8 mouse cellular contexts compared by ENCODE assay signal in genomic region chr2:165884577-165885224, GRCm38 (mm10). TPM values are rescaled to one million over a fixed set of nuclear protein-coding genes. Genes with fewer than 3 reads are reported as not detected.
A peak's percentile ranks its signal among the peaks of the same experiment; 100 is the strongest.
DNase-seq lines count a peak whose midpoint lies in the region; ATAC-seq and TF ChIP-seq lines count a peak whose summit lies in the region.

No protein-coding gene starts in this region.

- TF ChIP-seq RAD21 in CH12.LX (IDR thresholded peaks at IDR 0.05; ENCODE audit: low read depth, low read length): no peak

- TF ChIP-seq POLR2A in CH12.LX (IDR thresholded peaks at IDR 0.05; ENCODE audit: low read depth, low read length): peak; percentile 76

- H3K4me2 ChIP-seq in CH12.LX (ENCODE audit: insufficient read depth, low read depth, poor library complexity, severe bottlenecking): peak overlapping the region; percentile 80
- peak overlapping the region; percentile 68 for H3K4me2 ChIP-seq in heart, embryonic 15.5 days
- H3K4me2 ChIP-seq in liver, embryonic 13.5 days: peak overlapping the region; percentile 95
- peak overlapping the region; percentile 88 for H3K4me2 ChIP-seq in stomach, embryonic 14.5 days (replicated peaks; ENCODE audit: low read depth, low read length)

- in situ Hi-C loops in CH12.LX (cut with MboI; ENCODE audit: low pct_ligation_motif_present, low pct_unique_long_range_greater_than_20kb, low sequenced_read_pairs): no loop called here

- H3K9ac ChIP-seq in CH12.LX (ENCODE audit: insufficient read depth, low read depth): peak overlapping the region; percentile 98
- peak overlapping the region; percentile 62 for H3K9ac ChIP-seq in heart, embryonic 15.5 days
- peak overlapping the region; percentile 92 for H3K9ac ChIP-seq in liver, embryonic 13.5 days
- peak overlapping the region; percentile 71 for H3K9ac ChIP-seq in stomach, embryonic 14.5 days (replicated peaks; ENCODE audit: low read depth, low read length)

- 2% methylated on average over 21 of the region's 21 CpGs for WGBS in forebrain, embryonic 10.5 days
- WGBS in heart, embryonic 15.5 days: 5% methylated on average over 20 of the region's 21 CpGs
- WGBS in liver, embryonic 13.5 days (ENCODE audit: insufficient replicate concordance): 2% methylated on average over 21 of the region's 21 CpGs
- 5% methylated on average over 21 of the region's 21 CpGs for WGBS in stomach, embryonic 14.5 days

- DNase-seq in CH12.LX (ENCODE audit: extremely low read depth): peak; percentile 95
- DNase-seq in c-Kit-positive CD71-negative TER-119-negative erythroid progenitor cells, embryonic 14.5 days (ENCODE audit: low read depth): peak; percentile 95
- peak; percentile 95 for DNase-seq in forebrain, embryonic 10.5 days (ENCODE audit: extremely low spot score, low spot score)
- DNase-seq in kidney, postnatal 14 days: peak; percentile 97
- peak; percentile 96 for DNase-seq in liver, embryonic 13.5 days
- peak; percentile 99 for DNase-seq in natural killer cell, adult 2 months (ENCODE audit: low spot score in 2 of 2)

- peak; percentile 56 for ATAC-seq in heart, embryonic 15.5 days (replicated peaks; ENCODE audit: insufficient number of reproducible peaks, insufficient read depth, low FRiP score, low read depth)
- peak; percentile 61 for ATAC-seq in liver, embryonic 13.5 days (ENCODE audit: low read depth)
- ATAC-seq in stomach, embryonic 14.5 days (ENCODE audit: insufficient number of reproducible peaks, insufficient read depth, low FRiP score, low read depth): peak; percentile 47

- H3K4me1 ChIP-seq in CH12.LX (ENCODE audit: control insufficient read depth in 1 of 2, insufficient read depth in 2 of 2): peaks cover 26 to 59% of the 10 kb centered on the region in 2 experiments
- H3K4me1 ChIP-seq in forebrain, embryonic 10.5 days: peaks cover 100% of the 10 kb centered on the region
- peaks cover 92% of the 10 kb centered on the region for H3K4me1 ChIP-seq in heart, embryonic 15.5 days (replicated peaks)
- H3K4me1 ChIP-seq in liver, embryonic 13.5 days (replicated peaks): peaks cover 98% of the 10 kb centered on the region
- H3K4me1 ChIP-seq in stomach, embryonic 14.5 days (ENCODE audit: control insufficient read depth, insufficient read depth, low read length): peaks cover 93% of the 10 kb centered on the region

- H3K27me3 ChIP-seq in CH12.LX (replicated peaks): no peaks in the 10 kb centered on the region
- no peaks in the 10 kb centered on the region for H3K27me3 ChIP-seq in forebrain, embryonic 10.5 days (ENCODE audit: poor library complexity, severe bottlenecking)
- no peaks in the 10 kb centered on the region for H3K27me3 ChIP-seq in heart, embryonic 15.5 days
- H3K27me3 ChIP-seq in liver, embryonic 13.5 days: no peaks in the 10 kb centered on the region
- H3K27me3 ChIP-seq in stomach, embryonic 14.5 days (ENCODE audit: control insufficient read depth, insufficient read depth, low read length): no peaks in the 10 kb centered on the region

- H3K27ac ChIP-seq in CH12.LX (ENCODE audit: insufficient read depth, low read depth): peak overlapping the region; percentile 99
- peak overlapping the region; percentile 100 for H3K27ac ChIP-seq in forebrain, embryonic 10.5 days
- peak overlapping the region; percentile 100 for H3K27ac ChIP-seq in heart, embryonic 15.5 days
- peak overlapping the region; percentile 100 for H3K27ac ChIP-seq in liver, embryonic 13.5 days
- peak overlapping the region; percentile 100 for H3K27ac ChIP-seq in stomach, embryonic 14.5 days (ENCODE audit: low read length)

- H3K36me3 ChIP-seq in CH12.LX (replicated peaks in 1 of 2; ENCODE audit: control insufficient read depth in 1 of 2, insufficient read depth in 1 of 2, low read length in 1 of 2): peaks cover 3 to 23% of the 10 kb centered on the region in 2 experiments
- H3K36me3 ChIP-seq in forebrain, embryonic 10.5 days (replicated peaks): peaks cover 7% of the 10 kb centered on the region
- H3K36me3 ChIP-seq in heart, embryonic 15.5 days: no peaks in the 10 kb centered on the region
- peaks cover 24% of the 10 kb centered on the region for H3K36me3 ChIP-seq in liver, embryonic 13.5 days
- H3K36me3 ChIP-seq in stomach, embryonic 14.5 days (ENCODE audit: control insufficient read depth, insufficient read depth, low read length): no peaks in the 10 kb centered on the region

- TF ChIP-seq EP300 in CH12.LX (IDR thresholded peaks at IDR 0.05; ENCODE audit: low read length): no peak

- peaks cover 44% of the 10 kb centered on the region for H3K79me2 ChIP-seq in CH12.LX (replicated peaks; ENCODE audit: control insufficient read depth, extremely low read depth, insufficient read depth, poor library complexity, severe bottlenecking)

- no peaks in the 10 kb centered on the region for H3K9me3 ChIP-seq in CH12.LX (replicated peaks; ENCODE audit: low read length)
- H3K9me3 ChIP-seq in forebrain, embryonic 10.5 days: no peaks in the 10 kb centered on the region
- no peaks in the 10 kb centered on the region for H3K9me3 ChIP-seq in heart, embryonic 15.5 days (replicated peaks)
- no peaks in the 10 kb centered on the region for H3K9me3 ChIP-seq in liver, embryonic 13.5 days (replicated peaks)
- no peaks in the 10 kb centered on the region for H3K9me3 ChIP-seq in stomach, embryonic 14.5 days (ENCODE audit: control insufficient read depth, low read depth, low read length)

- peak overlapping the region; percentile 72 to 92 (median 81) for H3K4me3 ChIP-seq in CH12.LX (replicated peaks in 1 of 3; ENCODE audit: low read depth in 2 of 3, low read length in 2 of 3, poor library complexity in 1 of 3)
- peak overlapping the region; percentile 52 for H3K4me3 ChIP-seq in forebrain, embryonic 10.5 days
- peak overlapping the region; percentile 42 for H3K4me3 ChIP-seq in heart, embryonic 15.5 days
- peak overlapping the region; percentile 69 for H3K4me3 ChIP-seq in liver, embryonic 13.5 days (replicated peaks)
- peak overlapping the region; percentile 24 for H3K4me3 ChIP-seq in stomach, embryonic 14.5 days (ENCODE audit: low read depth, low read length)

- TF ChIP-seq CTCF in CH12.LX (conservative IDR thresholded peaks at IDR 0.05 in 1 of 2, IDR thresholded peaks at IDR 0.05 in 1 of 2; ENCODE audit: low read depth in 2 of 2, low read length in 2 of 2): no peak

- dilution Hi-C loops in CH12.LX (cut with MboI; ENCODE audit: extremely low pct_ligation_motif_present, extremely low pct_unique_long_range_greater_than_20kb, low sequenced_read_pairs): no loop called here

TF ChIP-seq in CH12.LX, 34 proteins besides CTCF, POLR2A, EP300 and RAD21 (continues in another document):
- TF ChIP-seq CHD1 (IDR thresholded peaks at IDR 0.05; ENCODE audit: low read depth, low read length) (no peak), POLR2AphosphoS2 (IDR thresholded peaks at IDR 0.05; ENCODE audit: low read depth, low read length) (peak; percentile 72; the same call in 1 of the 2 replicates), HCFC1 (IDR thresholded peaks at IDR 0.05; ENCODE audit: low read depth, low read length) (peak; percentile 72), BHLHE40 (IDR thresholded peaks at IDR 0.05; ENCODE audit: low read depth, low read length) (no peak), SMC3 (IDR thresholded peaks at IDR 0.05; ENCODE audit: low read depth, low read length) (no peak), PAX5 (IDR thresholded peaks at IDR 0.05; ENCODE audit: low read length) (no peak), MYC (IDR thresholded peaks at IDR 0.05; ENCODE audit: low read depth, low read length) (peak; percentile 52; the same call in 1 of the 2 replicates), TBP (conservative IDR thresholded peaks at IDR 0.05; ENCODE audit: low read depth, low read length) (peak; percentile 85), GABPA (IDR thresholded peaks at IDR 0.05; ENCODE audit: insufficient replicate concordance, low read depth, low read length) (peak; percentile 54; the same call in 1 of the 2 replicates), CHD2 (IDR thresholded peaks at IDR 0.05; ENCODE audit: low read length) (peak; percentile 73; the same call in 1 of the 2 replicates), ZNF384 (IDR thresholded peaks at IDR 0.05; ENCODE audit: low read depth, low read length) (no peak), ZKSCAN1 (IDR thresholded peaks at IDR 0.05; ENCODE audit: borderline replicate concordance, low read depth, low read length) (no peak), NRF1 (IDR thresholded peaks at IDR 0.05; ENCODE audit: low read depth, low read length) (no peak), ETS1 (conservative IDR thresholded peaks at IDR 0.05; ENCODE audit: low read depth, low read length) (peak; percentile 5; the same call in 1 of the 2 replicates), SIN3A (IDR thresholded peaks at IDR 0.05; ENCODE audit: low read length) (peak; percentile 80; the same call in 1 of the 2 replicates), NELFE (IDR thresholded peaks at IDR 0.05; ENCODE audit: low read depth, low read length) (peak; percentile 67), MAZ (IDR thresholded peaks at IDR 0.05; ENCODE audit: low read depth, low read length) (no peak), JUND (conservative IDR thresholded peaks at IDR 0.05; ENCODE audit: low read depth, low read length) (no peak), USF1 (IDR thresholded peaks at IDR 0.05; ENCODE audit: low read depth, low read length) (no peak), MAX (IDR thresholded peaks at IDR 0.05; ENCODE audit: low read length) (no peak; the same call in 1 of the 2 replicates), MEF2A (IDR thresholded peaks at IDR 0.05; ENCODE audit: borderline replicate concordance, low read depth, low read length) (no peak), USF2 (conservative IDR thresholded peaks at IDR 0.05; ENCODE audit: low read depth, low read length) (no peak), ZC3H11A (IDR thresholded peaks at IDR 0.05; ENCODE audit: low read depth, low read length) (no peak), JUN (IDR thresholded peaks at IDR 0.05; ENCODE audit: insufficient read depth, low read depth, low read length) (no peak), MAFK (IDR thresholded peaks at IDR 0.05; ENCODE audit: insufficient replicate concordance, low read length) (no peak), TCF12 (IDR thresholded peaks at IDR 0.05; ENCODE audit: low read depth, low read length) (peak; percentile 53; the same call in 1 of the 2 replicates), UBTF (IDR thresholded peaks at IDR 0.05; ENCODE audit: low read depth, low read length) (no peak), IRF4 (IDR thresholded peaks at IDR 0.05; ENCODE audit: low read depth, low read length) (no peak)

RNA-seq across cellular contexts. Expression of gene Zmynd8, which starts 14.1 kb away (rescaled TPM):
- total RNA-seq in CH12.LX (2012; rRNA removed) (34.0 and 35.1 TPM in 2 replicates), CH12.LX (2014; rRNA removed) (29.5 and 33.6 TPM in 2 replicates)
- 76.1 and 84.5 TPM in 2 replicates for polyA plus RNA-seq in CH12.LX (2012; ENCODE audit: insufficient read length, low read depth)
- 60.2 and 64.4 TPM in 2 replicates for polyA plus RNA-seq in forebrain, embryonic 10.5 days (2016; fragmentation: Nextera tagmentation; extraction: Ambion mirVana)
- 39.1 and 40.7 TPM in 2 replicates for polyA plus RNA-seq in heart, embryonic 15.5 days (2015; fragmentation: Nextera tagmentation; extraction: Ambion mirVana)
- 26.5 and 28.3 TPM in 2 replicates for polyA plus RNA-seq in liver, embryonic 13.5 days (2015; fragmentation: Nextera tagmentation; extraction: Ambion mirVana)
- 53.1 and 57.6 TPM in 2 replicates for polyA plus RNA-seq in stomach, embryonic 14.5 days (2014; fragmentation: Nextera tagmentation; extraction: Ambion mirVana)

Comparison
In these comparisons a context has a peak if more than half of its experiments do, and no peak if none do; other contexts are left out.
1. Peak in every context shown above with its lines: DNase-seq, ATAC-seq, H3K4me3 ChIP-seq and H3K27ac ChIP-seq.
2. H3K4me3 ChIP-seq: peak in every context shown above with its lines; median percentile 81 in CH12.LX; 69 in liver, embryonic 13.5 days; 52 in forebrain, embryonic 10.5 days; 42 in heart, embryonic 15.5 days; 24 in stomach, embryonic 14.5 days.